Mouse (Mus musculus): ENCODE data around the gene Tpm3. TPM values are rescaled to one million over a fixed set of nuclear protein-coding genes. Genes with fewer than 3 reads are reported as not detected.

The Tpm3 gene
- polyA plus RNA-seq (2012; fragmentation: generic; extraction: Trizol) = 100 to 1,000 TPM; 187 to 204 TPM

GRCm38 (mm10) chr3:90072294-90072693, at the start of gene Tpm3:
Gene Tpm3 (plus strand): TSS chr3:90072649.

GRCm38 (mm10) chr3:90051441-90052350, 20.8 kb upstream of the Tpm3 start, which contains the start of gene 4933434E20Rik:
Gene 4933434E20Rik (plus strand): TSS chr3:90051636.

GRCm38 (mm10) chr3:90052351-90053241, 19.9 kb upstream of the Tpm3 start, which contains the start of gene Ubap2l:
Gene Ubap2l (minus strand): TSS chr3:90052628.

GRCm38 (mm10) chr3:90103938-90104337, 31.5 kb downstream of the Tpm3 start, which contains the start of gene Nup210l:
Gene Nup210l (plus strand): TSS chr3:90104132.

Other genes with a start within 250 kb of the Tpm3 start
- not detected for gene She, start 241.3 kb upstream of the Tpm3 start, polyA plus RNA-seq (2012; fragmentation: generic; extraction: Trizol)
- 1 to 10 TPM in 1 of 2 experiments, under 1 TPM in 1; 0.46 to 1.2 TPM for gene Il6ra, start 159.5 kb upstream of the Tpm3 start, polyA plus RNA-seq (2012; fragmentation: generic; extraction: Trizol)
- 10 to 100 TPM in 1 of 2 experiments, 1 to 10 TPM in 1; 5.9 to 28.1 TPM for gene Atp8b2, start 109.1 kb upstream of the Tpm3 start, polyA plus RNA-seq (2012; fragmentation: generic; extraction: Trizol)
- 100 to 1,000 TPM; 159 to 178 TPM for gene Hax1, start 73.9 kb upstream of the Tpm3 start, polyA plus RNA-seq (2012; fragmentation: generic; extraction: Trizol)
- gene 4933434E20Rik, start 21.0 kb upstream of the Tpm3 start, polyA plus RNA-seq (2012; fragmentation: generic; extraction: Trizol) = 10 to 100 TPM; 11.8 to 48.9 TPM
- 10 to 100 TPM; 33.7 to 88.6 TPM for gene Ubap2l, start 20.0 kb upstream of the Tpm3 start, polyA plus RNA-seq (2012; fragmentation: generic; extraction: Trizol)
- under 1 TPM; 0.05 to 0.50 TPM for gene Nup210l, start 31.5 kb downstream of the Tpm3 start, polyA plus RNA-seq (2012; fragmentation: generic; extraction: Trizol)
- 1,000 to 10,000 TPM; 5,397 to 7,090 TPM for gene Rps27, start 141.0 kb downstream of the Tpm3 start, polyA plus RNA-seq (2012; fragmentation: generic; extraction: Trizol)
- gene Rab13, start 141.0 kb downstream of the Tpm3 start, polyA plus RNA-seq (2012; fragmentation: generic; extraction: Trizol) = 10 to 100 TPM; 25.0 to 88.0 TPM
- gene Jtb, start 158.9 kb downstream of the Tpm3 start, polyA plus RNA-seq (2012; fragmentation: generic; extraction: Trizol) = 10 to 100 TPM in 1 of 2 experiments, 1 to 10 TPM in 1; 6.0 to 35.8 TPM
- under 1 TPM; 0.07 to 0.68 TPM for gene Creb3l4, start 170.9 kb downstream of the Tpm3 start, polyA plus RNA-seq (2012; fragmentation: generic; extraction: Trizol)
- gene Slc39a1, start 175.5 kb downstream of the Tpm3 start, polyA plus RNA-seq (2012; fragmentation: generic; extraction: Trizol) = 100 to 1,000 TPM in 1 of 2 experiments, 10 to 100 TPM in 1; 46.6 to 150 TPM
- gene Crtc2, start 181.5 kb downstream of the Tpm3 start, polyA plus RNA-seq (2012; fragmentation: generic; extraction: Trizol) = 10 to 100 TPM; 13.0 to 32.8 TPM
- 1 to 10 TPM in 1 of 2 experiments, under 1 TPM in 1; 0.66 to 4.7 TPM for gene Dennd4b, start 192.5 kb downstream of the Tpm3 start, polyA plus RNA-seq (2012; fragmentation: generic; extraction: Trizol)
- gene Gatad2b, start 220.5 kb downstream of the Tpm3 start, polyA plus RNA-seq (2012; fragmentation: generic; extraction: Trizol) = 1 to 10 TPM; 1.5 to 9.9 TPM